Mouse (Mus musculus): ENCODE data around the gene Gatb. TPM values are rescaled to one million over a fixed set of nuclear protein-coding genes. Genes with fewer than 3 reads are reported as not detected.

The Gatb gene
- polyA plus RNA-seq, 1 experiment from 2014 or later: 25.3 TPM

GRCm38 (mm10) chr3:85636716-85637447, 63.0 kb downstream of the Gatb start:
- no peak for ATAC-seq (ENCODE audit: low FRiP score)
- 95% methylated on average over 5 of the region's 5 CpGs for WGBS
- H3K4me3 ChIP-seq (replicated peaks): no peak overlapping the region
- no peaks in the 10 kb centered on the region for H3K9me3 ChIP-seq
- H3K27me3 ChIP-seq: no peaks in the 10 kb centered on the region
- no peak overlapping the region for H3K27ac ChIP-seq
- H3K9ac ChIP-seq: no peak overlapping the region
- no peak overlapping the region for H3K4me2 ChIP-seq
- no peaks in the 10 kb centered on the region for H3K4me1 ChIP-seq
- no peaks in the 10 kb centered on the region for H3K36me3 ChIP-seq (replicated peaks)

GRCm38 (mm10) chr3:85641751-85642150, 67.8 kb downstream of the Gatb start:
- H3K27me3 ChIP-seq: no peaks in the 10 kb centered on the region
- no peak overlapping the region for H3K27ac ChIP-seq
- H3K4me1 ChIP-seq: no peaks in the 10 kb centered on the region
- H3K36me3 ChIP-seq (replicated peaks): no peaks in the 10 kb centered on the region
- H3K4me3 ChIP-seq (replicated peaks): no peak overlapping the region
- no peaks in the 10 kb centered on the region for H3K9me3 ChIP-seq
- no peak overlapping the region for H3K9ac ChIP-seq
- 84% methylated on average over 3 of the region's 3 CpGs for WGBS
- no peak for ATAC-seq (ENCODE audit: low FRiP score)
- H3K4me2 ChIP-seq: no peak overlapping the region

- H3K9me3 ChIP-seq: no peaks in the 10 kb centered on the region
- H3K4me2 ChIP-seq: no peak overlapping the region
- WGBS: 87% methylated on average over 3 of the region's 3 CpGs
- no peaks in the 10 kb centered on the region for H3K36me3 ChIP-seq (replicated peaks)
- no peaks in the 10 kb centered on the region for H3K27me3 ChIP-seq
- no peak overlapping the region for H3K9ac ChIP-seq
- no peak overlapping the region for H3K27ac ChIP-seq
- H3K4me3 ChIP-seq (replicated peaks): no peak overlapping the region
- ATAC-seq (ENCODE audit: low FRiP score): no peak
- no peaks in the 10 kb centered on the region for H3K4me1 ChIP-seq
Observed at GRCm38 (mm10) chr3:85644814-85645213, 70.9 kb downstream of the Gatb start.

GRCm38 (mm10) chr3:85645517-85646004, 71.6 kb downstream of the Gatb start:
- WGBS: 88% methylated on average over 7 of the region's 7 CpGs
- Histone ChIP-seq H3K4me3 (replicated peaks) (no peak overlapping the region), H3K9ac (no peak overlapping the region), H3K4me1 (no peaks in the 10 kb centered on the region), H3K27ac (no peak overlapping the region), H3K4me2 (no peak overlapping the region), H3K27me3 (no peaks in the 10 kb centered on the region), H3K36me3 (replicated peaks) (no peaks in the 10 kb centered on the region), H3K9me3 (no peaks in the 10 kb centered on the region)
- ATAC-seq (ENCODE audit: low FRiP score): no peak

GRCm38 (mm10) chr3:85649176-85649575, 75.3 kb downstream of the Gatb start:
- Histone ChIP-seq H3K9me3 (no peaks in the 10 kb centered on the region), H3K4me3 (replicated peaks) (no peak overlapping the region), H3K9ac (no peak overlapping the region), H3K27me3 (no peaks in the 10 kb centered on the region), H3K4me1 (peaks cover 3% of the 10 kb centered on the region; the same call in 1 of the 2 replicates), H3K27ac (no peak overlapping the region), H3K36me3 (replicated peaks) (no peaks in the 10 kb centered on the region), H3K4me2 (no peak overlapping the region)
- 96% methylated on average over 4 of the region's 4 CpGs for WGBS
- ATAC-seq (ENCODE audit: low FRiP score): no peak

GRCm38 (mm10) chr3:85652727-85653665, 79.1 kb downstream of the Gatb start:
- Histone ChIP-seq H3K4me1 (peaks cover 3% of the 10 kb centered on the region; the same call in 1 of the 2 replicates), H3K27ac (no peak overlapping the region), H3K9ac (no peak overlapping the region), H3K9me3 (no peaks in the 10 kb centered on the region), H3K4me2 (no peak overlapping the region), H3K36me3 (replicated peaks) (no peaks in the 10 kb centered on the region), H3K27me3 (no peaks in the 10 kb centered on the region), H3K4me3 (replicated peaks) (no peak overlapping the region)
- WGBS: 89% methylated on average over 4 of the region's 4 CpGs
- no peak for ATAC-seq (ENCODE audit: low FRiP score)

GRCm38 (mm10) chr3:85655538-85655937, 81.6 kb downstream of the Gatb start:
- no peaks in the 10 kb centered on the region for H3K27me3 ChIP-seq
- H3K4me3 ChIP-seq (replicated peaks): no peak overlapping the region
- H3K9me3 ChIP-seq: no peaks in the 10 kb centered on the region
- 94% methylated on average over 3 of the region's 3 CpGs for WGBS
- ATAC-seq (ENCODE audit: low FRiP score): no peak
- H3K9ac ChIP-seq: no peak overlapping the region
- H3K4me2 ChIP-seq: no peak overlapping the region
- H3K27ac ChIP-seq: no peak overlapping the region
- H3K4me1 ChIP-seq: peaks cover 3% of the 10 kb centered on the region; the same call in 1 of the 2 replicates
- H3K36me3 ChIP-seq (replicated peaks): no peaks in the 10 kb centered on the region

GRCm38 (mm10) chr3:85659681-85660080, 85.8 kb downstream of the Gatb start:
- no peaks in the 10 kb centered on the region for H3K4me1 ChIP-seq
- no peak overlapping the region for H3K9ac ChIP-seq
- no peak overlapping the region for H3K4me3 ChIP-seq (replicated peaks)
- no peak overlapping the region for H3K27ac ChIP-seq
- WGBS: 92% methylated on average over 7 of the region's 7 CpGs
- ATAC-seq (ENCODE audit: low FRiP score): no peak
- no peak overlapping the region for H3K4me2 ChIP-seq
- H3K27me3 ChIP-seq: no peaks in the 10 kb centered on the region
- no peaks in the 10 kb centered on the region for H3K36me3 ChIP-seq (replicated peaks)
- no peaks in the 10 kb centered on the region for H3K9me3 ChIP-seq

GRCm38 (mm10) chr3:85661926-85662813, 88.3 kb downstream of the Gatb start:
- Histone ChIP-seq H3K27ac (no peak overlapping the region), H3K4me2 (no peak overlapping the region), H3K36me3 (replicated peaks) (no peaks in the 10 kb centered on the region), H3K9me3 (no peaks in the 10 kb centered on the region), H3K27me3 (no peaks in the 10 kb centered on the region), H3K9ac (no peak overlapping the region), H3K4me1 (no peaks in the 10 kb centered on the region), H3K4me3 (replicated peaks) (no peak overlapping the region)
- no peak for ATAC-seq (ENCODE audit: low FRiP score)
- WGBS: 69% methylated on average over 10 of the region's 10 CpGs

- no peak for ATAC-seq (ENCODE audit: low FRiP score)
- H3K27me3 ChIP-seq: no peaks in the 10 kb centered on the region
- H3K27ac ChIP-seq: no peak overlapping the region
- H3K4me3 ChIP-seq (replicated peaks): no peak overlapping the region
- H3K4me2 ChIP-seq: no peak overlapping the region
- H3K4me1 ChIP-seq: no peaks in the 10 kb centered on the region
- 76% methylated on average over 5 of the region's 5 CpGs for WGBS
- no peaks in the 10 kb centered on the region for H3K36me3 ChIP-seq (replicated peaks)
- H3K9ac ChIP-seq: no peak overlapping the region
- H3K9me3 ChIP-seq: no peaks in the 10 kb centered on the region
Observed at GRCm38 (mm10) chr3:85663826-85664225, 89.9 kb downstream of the Gatb start.

- ATAC-seq (ENCODE audit: low FRiP score): no peak
- H3K4me3 ChIP-seq (replicated peaks): no peak overlapping the region
- no peak overlapping the region for H3K9ac ChIP-seq
- no peak overlapping the region for H3K4me2 ChIP-seq
- H3K27me3 ChIP-seq: no peaks in the 10 kb centered on the region
- H3K27ac ChIP-seq: no peak overlapping the region
- H3K4me1 ChIP-seq: no peaks in the 10 kb centered on the region
- 90% methylated on average over 10 of the region's 10 CpGs for WGBS
- H3K9me3 ChIP-seq: no peaks in the 10 kb centered on the region
- no peaks in the 10 kb centered on the region for H3K36me3 ChIP-seq (replicated peaks)
Observed at GRCm38 (mm10) chr3:85664591-85665171, 90.8 kb downstream of the Gatb start.
